Mouse (Mus musculus) layer of hippocampus, adult 8-10 months (tissue): ENCODE measurements around the gene Cabp2. TPM values are rescaled to one million over a fixed set of nuclear protein-coding genes. Genes with fewer than 3 reads are reported as not detected.

Experiments used
- DNase-seq, 2 experiments: peaks; one replicate each; pipeline ENCODE4 v3.0.0; 2022; ENCODE audit warnings: low spot score in 2 of 2
- total RNA-seq, 4 experiments: library from RNA; stranded (reverse); gene quantifications; 2 replicates each; pipeline ENCODE4 v1.2.4; 2022

Cabp2 gene
- total RNA-seq, 4 experiments from 2014 or later = not detected

GRCm38 (mm10) chr19:4080511-4081009 is 818 bp upstream of the Cabp2 start:
- no peak for DNase-seq

- DNase-seq = no peak
Observed at GRCm38 (mm10) chr19:4082219-4082965, 1.0 kb downstream of the Cabp2 start.

- no peak for DNase-seq
Observed at GRCm38 (mm10) chr19:4083316-4083715, 1.9 kb downstream of the Cabp2 start.

GRCm38 (mm10) chr19:4083826-4084225 is 2.4 kb downstream of the Cabp2 start:
- no peak for DNase-seq

GRCm38 (mm10) chr19:4084984-4085383 is 3.6 kb downstream of the Cabp2 start:
- no peak for DNase-seq

- DNase-seq = no peak
Observed at GRCm38 (mm10) chr19:4086156-4086555, 4.8 kb downstream of the Cabp2 start.

GRCm38 (mm10) chr19:4087090-4087489 is 5.7 kb downstream of the Cabp2 start:
- no peak for DNase-seq

- no peak for DNase-seq
Observed at GRCm38 (mm10) chr19:4088146-4088545, 6.8 kb downstream of the Cabp2 start.

- DNase-seq = no peak
Observed at GRCm38 (mm10) chr19:4089128-4089527, 7.8 kb downstream of the Cabp2 start.

GRCm38 (mm10) chr19:4090446-4090845 is 9.1 kb downstream of the Cabp2 start:
- no peak for DNase-seq

GRCm38 (mm10) chr19:4091383-4091782 is 10.0 kb downstream of the Cabp2 start:
- DNase-seq = no peak

- DNase-seq = no peak
Observed at GRCm38 (mm10) chr19:4092750-4093149, 11.4 kb downstream of the Cabp2 start.

- DNase-seq = no peak
Observed at GRCm38 (mm10) chr19:4093772-4094171, 12.4 kb downstream of the Cabp2 start.

- no peak for DNase-seq
Observed at GRCm38 (mm10) chr19:4094348-4094747, 13.0 kb downstream of the Cabp2 start.

- DNase-seq = no peak
Observed at GRCm38 (mm10) chr19:4094774-4095303, 13.5 kb downstream of the Cabp2 start.

- no peak for DNase-seq
Observed at GRCm38 (mm10) chr19:4095802-4096201, 14.4 kb downstream of the Cabp2 start.

- DNase-seq = peak; percentile 100
Observed at GRCm38 (mm10) chr19:4096642-4097440, 15.5 kb downstream of the Cabp2 start, which contains the start of gene Cdk2ap2. Cdk2ap2 (plus strand) TSS chr19:4097182.

- DNase-seq = peak in 1 of 2 experiments; percentile 74
Observed at GRCm38 (mm10) chr19:4097441-4097825, 16.1 kb downstream of the Cabp2 start.

GRCm38 (mm10) chr19:4098426-4098825 is 17.0 kb downstream of the Cabp2 start:
- DNase-seq = no peak

GRCm38 (mm10) chr19:4099056-4099455 is 17.7 kb downstream of the Cabp2 start:
- DNase-seq = peak; percentile 83 to 90

- no peak for DNase-seq
Observed at GRCm38 (mm10) chr19:4099837-4100717, 18.7 kb downstream of the Cabp2 start, which contains the start of gene Pitpnm1. Pitpnm1 (plus strand) TSS chr19:4099998.
